Mouse (Mus musculus): ENCODE measurements around the gene Sel1l3. TPM values are rescaled to one million over a fixed set of nuclear protein-coding genes. Genes with fewer than 3 reads are reported as not detected.

The Sel1l3 gene
- total RNA-seq, 2 experiments from 2014 or later, result 36.1 to 41.7 TPM

DNA sequence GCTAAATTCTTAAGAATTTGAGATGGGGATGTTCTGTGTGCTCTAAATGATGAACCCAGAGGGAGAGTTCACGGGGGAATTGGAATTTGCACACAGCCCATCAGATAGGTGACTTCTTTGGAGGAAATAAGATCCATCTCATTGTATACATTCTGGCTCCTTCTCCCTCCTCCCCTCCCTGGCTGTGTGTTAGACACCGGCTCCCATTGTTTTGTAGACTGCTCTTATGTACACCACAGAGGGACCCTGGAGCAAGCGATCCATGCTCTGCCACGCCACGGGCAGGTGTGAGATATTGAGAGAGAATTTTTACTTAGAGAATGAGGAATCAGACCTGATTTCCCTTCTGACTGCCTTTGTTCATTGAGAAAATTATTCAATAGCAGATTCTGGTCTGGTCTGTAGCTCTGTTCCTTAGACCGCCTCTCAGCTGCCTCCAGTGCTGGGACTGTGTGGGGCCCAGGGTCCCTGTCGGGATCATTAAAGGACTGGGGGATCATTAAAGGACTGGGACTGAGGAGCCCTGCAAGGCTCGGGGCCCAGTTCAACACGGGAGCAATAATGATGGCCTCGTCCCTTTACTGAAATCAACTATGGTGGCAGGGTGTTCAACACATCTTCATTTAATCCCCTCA, 67.6 kb downstream of the Sel1l3 start:
- no peak for DNase-seq (ENCODE audit: low spot score in 2 of 2)

DNA sequence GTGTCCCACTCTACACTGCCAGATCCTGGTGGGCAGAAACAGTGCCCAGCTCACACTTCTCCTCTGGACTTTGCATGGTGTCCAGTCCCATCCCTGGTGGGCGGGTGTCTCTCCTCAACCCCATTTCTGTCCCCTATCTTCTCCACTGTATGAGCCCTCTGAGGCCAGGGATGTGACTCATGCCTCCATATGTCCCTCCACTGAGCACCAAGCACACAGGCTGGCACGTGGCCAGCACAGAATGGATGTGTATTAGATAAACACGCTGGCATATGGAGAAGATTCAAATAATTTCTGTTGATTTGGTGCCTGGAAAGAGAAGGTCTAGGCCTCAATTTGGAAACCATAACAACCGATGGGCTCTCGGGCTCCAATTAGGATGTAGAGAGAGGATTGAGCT, 71.1 kb downstream of the Sel1l3 start:
- peak; percentile 73 to 84 for DNase-seq (ENCODE audit: low spot score in 2 of 2)

DNA sequence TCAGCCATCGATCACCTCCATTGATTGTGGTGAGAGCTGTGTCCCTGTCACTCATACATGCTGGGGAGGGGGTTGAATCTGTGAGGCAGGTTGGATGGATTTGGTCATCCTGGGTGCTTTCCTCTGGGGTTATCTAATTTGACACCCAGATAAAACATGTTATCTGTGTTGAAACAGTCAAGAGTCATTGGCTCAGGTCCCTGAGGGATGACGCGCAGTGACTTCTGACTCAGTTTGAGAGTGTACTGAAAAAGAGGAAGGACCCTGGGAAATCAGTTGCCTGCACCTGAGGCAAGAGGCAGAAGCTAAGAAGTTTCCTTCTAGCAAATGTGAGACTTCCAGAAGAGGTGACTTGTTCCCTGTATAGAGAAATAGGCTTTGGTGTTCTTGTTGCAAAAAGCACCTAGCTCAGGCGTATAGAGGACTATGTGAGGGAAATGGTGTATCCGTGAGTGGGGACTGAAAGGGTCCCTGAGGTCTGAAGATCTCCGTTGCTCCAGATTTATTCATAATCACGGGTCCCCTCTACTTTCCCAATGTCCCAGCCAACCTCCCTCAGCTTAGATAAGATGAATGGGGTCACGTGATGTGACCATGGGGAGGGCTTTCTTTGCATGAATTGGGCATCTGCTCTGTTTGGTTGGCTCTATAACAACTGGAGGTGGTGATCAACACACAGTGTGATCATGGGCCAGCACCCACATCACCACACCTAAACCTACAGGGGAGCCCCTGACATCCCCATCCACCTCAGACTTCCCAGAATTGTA, 73.4 kb downstream of the Sel1l3 start:
- no peak for DNase-seq (ENCODE audit: low spot score in 2 of 2)

DNA sequence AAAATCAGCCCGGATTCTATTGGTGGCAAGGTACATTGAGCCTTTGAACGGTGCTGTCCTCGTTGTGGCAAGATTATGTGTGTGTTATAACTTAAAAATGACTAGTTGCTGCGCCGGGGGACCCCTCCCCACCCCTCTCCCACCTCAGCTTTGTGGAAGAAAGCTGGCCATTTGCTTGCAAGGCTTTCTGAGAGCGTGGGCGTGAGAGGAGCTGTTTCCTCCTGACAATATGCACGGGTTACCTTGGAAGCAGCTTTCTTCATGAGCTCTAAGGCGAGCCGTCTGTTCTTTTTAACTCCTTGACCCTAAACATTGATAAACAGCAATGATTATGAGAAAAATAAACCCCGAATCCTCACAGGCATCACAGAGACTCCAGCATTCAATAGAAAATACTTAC, 74.2 kb downstream of the Sel1l3 start:
- DNase-seq (ENCODE audit: low spot score in 2 of 2), result peak in 1 of 2 experiments; percentile 33

DNA sequence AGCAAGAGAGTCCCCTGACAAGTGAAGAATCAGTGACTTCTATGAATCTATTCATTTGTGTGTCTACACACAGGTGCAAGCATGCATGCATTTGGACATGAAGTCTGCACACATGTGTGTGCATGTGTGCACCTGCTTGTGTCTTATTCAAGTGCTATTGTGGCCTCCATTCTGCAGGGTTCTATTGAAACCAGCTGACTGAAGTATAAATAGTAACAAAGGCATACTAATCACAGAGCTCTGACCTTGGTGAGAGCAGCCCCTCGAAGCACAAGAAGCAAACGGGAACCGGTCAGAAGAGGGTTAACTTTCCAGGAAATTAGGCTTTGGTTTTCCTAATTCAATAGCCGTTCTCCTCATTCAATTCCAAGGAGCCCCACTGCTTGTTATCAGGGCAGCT, 74.6 kb downstream of the Sel1l3 start:
- DNase-seq (ENCODE audit: low spot score in 2 of 2), result no peak

DNA sequence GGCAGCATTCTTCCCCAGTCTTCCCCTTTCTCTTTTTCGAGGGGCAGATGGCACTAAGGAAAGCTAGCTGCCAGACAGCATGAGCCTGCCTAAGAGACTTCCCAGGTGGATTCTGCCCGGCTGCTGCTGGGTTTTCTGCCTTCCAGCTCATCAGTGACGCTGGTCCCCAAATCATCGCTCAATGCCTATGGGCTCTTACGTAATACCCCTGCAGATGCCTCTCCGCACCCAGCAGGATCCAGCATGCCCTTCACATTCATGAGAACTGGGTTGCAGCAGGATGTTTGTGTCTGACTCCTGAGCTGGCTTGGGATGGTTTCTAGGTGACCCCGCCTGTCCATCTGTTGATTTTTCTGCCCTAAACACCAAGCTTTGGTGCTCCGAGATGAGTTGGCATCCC, 75.7 kb downstream of the Sel1l3 start:
- peak; percentile 44 to 62 for DNase-seq (ENCODE audit: low spot score in 2 of 2)

DNA sequence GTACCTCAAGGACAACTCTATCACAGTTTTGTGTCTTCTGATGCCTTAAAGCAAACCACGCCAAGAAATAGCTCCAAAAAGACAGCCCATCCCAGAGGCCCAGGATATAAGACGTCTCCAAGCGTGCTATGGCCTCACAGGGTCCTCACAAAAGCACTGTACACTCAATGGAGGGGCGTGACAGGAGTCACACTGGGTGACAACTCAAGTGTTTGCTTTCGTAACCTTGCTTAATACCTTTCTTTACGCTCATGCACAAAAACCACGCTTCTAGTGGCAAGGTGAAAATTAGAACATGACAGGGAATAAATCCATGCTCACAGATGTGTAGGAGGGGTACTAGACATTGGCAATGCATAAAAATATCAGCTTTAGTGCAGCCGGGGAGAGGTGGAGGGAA, 77.7 kb downstream of the Sel1l3 start:
- no peak for DNase-seq (ENCODE audit: low spot score in 2 of 2)

DNA sequence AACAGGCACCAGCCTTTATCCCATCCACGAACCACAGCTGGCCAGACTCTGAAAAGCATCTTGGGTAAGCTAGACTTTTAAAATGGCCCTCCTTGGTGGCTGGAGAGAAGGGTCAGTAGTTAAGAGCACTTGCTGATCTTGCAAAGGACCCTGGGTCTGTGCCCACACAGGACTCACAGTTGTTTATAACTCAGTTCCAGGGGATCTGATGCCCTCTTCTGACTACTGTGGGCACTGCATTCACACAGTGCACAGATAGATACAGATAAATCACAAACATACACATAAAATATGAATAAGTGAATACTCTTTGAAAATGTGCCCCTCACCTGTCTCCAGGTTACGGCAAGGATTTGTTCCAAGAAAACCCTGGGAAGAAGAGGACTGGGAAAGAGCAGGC, 79.7 kb downstream of the Sel1l3 start:
- DNase-seq (ENCODE audit: low spot score in 2 of 2), result no peak

DNA sequence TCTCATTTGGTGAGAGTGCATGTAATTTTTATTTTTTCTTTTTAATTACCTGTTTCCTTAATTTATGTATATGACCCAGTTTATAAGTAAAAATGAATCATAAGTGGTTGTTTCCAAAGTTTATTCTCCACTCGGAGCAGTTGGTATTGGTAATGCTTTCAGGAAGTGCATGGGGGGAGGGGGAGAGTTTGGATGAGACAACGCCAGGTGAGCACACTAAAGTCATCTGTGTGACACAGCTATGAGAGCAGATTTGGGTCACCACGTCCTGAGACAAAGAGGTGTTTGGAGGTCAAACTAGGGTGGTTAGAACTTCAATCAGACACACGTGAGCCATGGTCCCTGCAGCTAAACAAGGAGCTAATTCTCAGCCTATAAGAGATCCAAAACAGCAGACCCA, 89.0 kb downstream of the Sel1l3 start:
- DNase-seq (ENCODE audit: low spot score in 2 of 2), result no peak

DNA sequence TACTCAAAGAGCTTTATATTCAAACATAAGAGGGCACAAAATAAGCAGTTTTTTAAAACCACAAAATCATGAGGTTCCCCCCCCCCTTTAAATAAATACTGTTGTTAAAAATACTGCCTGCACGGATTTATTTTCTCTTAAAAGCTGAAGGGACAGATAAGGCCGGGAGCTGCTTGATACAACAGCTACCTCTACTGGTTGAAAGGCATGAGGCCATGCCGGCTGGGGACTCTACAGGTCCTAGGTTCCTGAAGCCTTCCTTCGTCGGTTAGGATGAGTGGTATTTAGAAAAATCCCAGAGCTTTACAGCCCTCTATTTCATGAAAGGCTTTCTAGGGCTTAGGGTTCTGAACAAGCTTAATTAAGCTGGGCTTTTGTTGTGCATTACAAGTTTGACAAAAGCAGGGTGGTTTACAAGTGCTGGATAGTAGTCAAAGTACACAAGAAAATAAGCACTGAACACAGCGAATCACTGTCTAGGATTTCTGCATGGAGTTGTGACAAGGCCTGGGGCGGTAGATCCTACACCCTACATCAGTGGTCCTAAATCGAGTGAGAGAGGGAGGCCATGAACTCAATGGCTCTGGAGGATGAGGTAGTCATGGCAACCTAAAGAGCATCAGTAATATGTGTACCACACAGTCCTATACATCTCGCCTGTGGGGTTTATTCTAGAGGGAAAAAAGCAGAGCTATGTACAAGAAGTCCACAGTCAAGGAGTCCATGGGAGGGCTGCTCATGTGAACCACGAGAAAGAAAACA, 90.0 kb downstream of the Sel1l3 start:
- DNase-seq (ENCODE audit: low spot score in 2 of 2), result peak in 1 of 2 experiments; percentile 74

DNA sequence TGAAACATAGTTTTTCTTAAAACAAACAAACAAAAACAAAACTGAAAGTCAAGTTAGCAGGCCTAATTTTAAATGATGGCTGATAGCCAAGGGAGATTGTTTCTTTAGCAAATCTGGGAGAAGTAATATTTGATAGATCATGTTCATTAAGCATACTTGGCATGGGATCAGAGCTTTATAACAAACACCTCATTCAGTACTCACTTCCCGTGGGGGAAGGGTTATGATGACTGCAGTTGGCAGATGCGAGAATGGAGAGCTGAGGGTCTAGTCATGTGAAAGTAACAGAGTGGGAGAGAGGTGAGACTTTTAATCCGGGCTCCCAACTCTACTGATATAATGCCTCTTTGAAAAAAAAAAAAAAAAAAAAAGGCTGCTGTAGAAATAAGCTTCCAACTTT, 94.0 kb downstream of the Sel1l3 start:
- DNase-seq (ENCODE audit: low spot score in 2 of 2), result no peak

DNA sequence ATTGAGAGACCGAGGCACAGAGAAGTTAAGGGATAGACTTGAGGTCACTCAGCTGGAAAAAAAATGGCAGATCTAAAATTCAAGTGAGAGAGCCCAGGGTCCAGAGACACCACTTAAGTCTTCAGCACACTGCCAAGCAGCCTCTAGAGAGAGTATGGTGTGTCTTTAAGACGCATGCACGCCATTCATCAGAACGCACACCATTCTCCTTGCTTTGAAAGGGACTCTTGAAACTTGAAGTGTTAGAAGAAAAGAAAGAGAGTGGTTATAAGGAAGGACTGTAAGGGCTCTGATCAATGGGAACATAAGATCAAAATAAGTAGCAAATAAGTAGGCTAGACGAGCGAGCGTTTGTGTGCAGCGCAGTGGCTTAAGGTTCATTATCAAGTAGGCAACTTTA, 95.5 kb downstream of the Sel1l3 start:
- no peak for DNase-seq (ENCODE audit: low spot score in 2 of 2)

DNA sequence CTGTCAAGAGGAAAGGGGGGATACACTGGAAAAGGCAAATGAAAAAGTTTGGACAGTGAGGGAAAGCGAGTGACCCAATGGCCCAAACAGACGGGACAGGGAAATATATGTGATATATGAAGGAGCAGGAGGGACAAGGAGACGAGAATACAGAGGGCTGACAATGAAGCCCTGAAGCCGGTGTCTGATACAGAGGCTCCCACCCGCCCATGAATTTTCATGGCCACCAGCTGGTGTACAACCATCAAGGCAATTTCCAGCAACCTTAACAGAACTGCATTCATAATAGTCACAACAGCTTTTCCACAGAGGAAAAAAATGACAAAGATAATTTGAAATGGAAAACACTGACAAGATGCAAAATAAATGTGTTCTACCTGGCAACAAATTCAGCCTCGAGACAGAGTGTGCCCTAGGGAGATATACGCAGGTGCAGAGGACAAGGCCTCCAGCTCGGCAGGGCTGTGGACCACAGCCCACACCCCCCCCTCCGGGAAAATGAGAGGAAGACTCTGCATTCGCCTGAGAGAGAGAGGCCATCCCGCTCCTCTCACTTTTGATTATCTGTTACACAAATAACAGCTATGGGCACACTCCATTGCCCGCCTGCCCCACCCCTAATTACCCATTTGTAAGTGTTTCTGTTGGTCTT, 99.0 kb downstream of the Sel1l3 start:
- DNase-seq (ENCODE audit: low spot score in 2 of 2), result no peak

DNA sequence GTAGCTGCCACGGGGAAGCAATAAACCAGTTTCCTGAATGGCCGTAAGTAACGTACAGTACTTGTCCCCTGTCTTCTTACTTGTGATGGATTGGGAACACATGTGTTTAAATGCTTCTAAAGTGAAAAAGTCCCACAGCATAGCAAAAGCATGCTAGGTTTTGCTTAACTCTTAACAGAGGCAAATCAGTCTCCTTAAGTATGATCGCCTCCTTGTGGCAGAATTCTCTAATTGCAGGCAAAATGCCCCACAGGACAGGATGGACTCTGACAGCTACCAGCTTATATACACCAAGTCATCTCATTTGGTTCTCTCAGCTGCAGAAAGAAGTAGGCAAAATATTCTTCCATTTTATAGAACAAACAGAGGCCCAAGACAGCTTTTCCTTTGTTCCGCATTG, 100.8 kb downstream of the Sel1l3 start:
- DNase-seq (ENCODE audit: low spot score in 2 of 2), result no peak

DNA sequence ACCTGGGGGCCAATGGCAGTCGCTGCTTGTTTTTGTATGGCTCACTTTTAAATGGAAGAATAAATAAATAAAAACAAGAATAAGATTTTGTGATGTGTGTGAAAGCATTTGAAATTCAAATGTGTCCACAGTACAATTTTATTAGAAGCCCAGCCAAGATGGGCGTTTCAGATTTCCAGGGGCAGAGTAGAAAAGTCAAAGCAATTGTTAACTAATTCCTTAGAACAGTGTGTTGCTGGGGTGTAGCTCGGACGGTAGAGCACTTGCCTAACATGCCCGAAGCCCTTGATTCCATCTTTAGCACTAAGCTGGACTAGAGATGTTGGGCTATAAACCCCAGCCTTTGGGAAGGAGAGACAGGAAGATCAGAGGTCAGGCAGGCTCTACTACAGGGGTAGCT, 102.7 kb downstream of the Sel1l3 start:
- DNase-seq (ENCODE audit: low spot score in 2 of 2), result no peak

DNA sequence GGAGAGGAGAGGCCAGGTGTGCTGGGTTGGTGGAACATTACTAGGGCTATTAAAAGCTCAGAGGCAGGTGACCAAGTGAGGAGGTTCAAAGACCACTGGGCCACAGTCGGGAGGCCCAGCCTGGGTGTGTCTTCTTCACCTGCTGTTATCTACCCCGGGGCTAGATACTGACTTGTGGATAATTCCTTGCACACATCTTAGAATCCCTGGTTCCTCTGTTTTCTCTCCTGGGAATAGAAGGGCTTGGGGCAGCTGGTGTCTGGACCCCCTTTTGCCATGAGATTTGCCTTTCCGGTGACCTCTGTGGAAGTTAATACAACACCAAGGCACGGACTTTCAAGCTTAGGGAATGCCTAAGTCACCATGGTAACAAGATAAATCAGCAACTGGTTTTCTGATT, 103.5 kb downstream of the Sel1l3 start:
- DNase-seq (ENCODE audit: low spot score in 2 of 2), result no peak

DNA sequence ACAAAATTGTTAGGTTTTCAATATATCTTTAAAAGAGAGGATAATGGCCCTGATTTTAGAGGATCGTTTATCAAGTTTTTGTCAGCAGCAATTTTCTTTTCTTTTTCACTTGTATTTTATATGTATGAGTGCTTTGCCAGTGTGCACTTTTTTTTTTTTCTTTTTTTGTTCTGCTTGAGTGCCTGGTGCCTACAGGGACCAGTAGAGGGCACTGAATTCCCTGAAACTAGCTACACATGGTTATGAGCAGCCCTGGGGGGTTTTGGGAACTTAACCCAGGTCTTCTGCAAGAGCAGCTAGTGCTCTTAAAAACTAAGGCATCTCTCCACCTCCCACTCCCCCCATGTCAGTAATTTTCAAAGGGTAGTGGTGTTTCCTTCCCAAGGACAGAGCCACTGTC, 105.1 kb downstream of the Sel1l3 start:
- no peak for DNase-seq (ENCODE audit: low spot score in 2 of 2)

DNA sequence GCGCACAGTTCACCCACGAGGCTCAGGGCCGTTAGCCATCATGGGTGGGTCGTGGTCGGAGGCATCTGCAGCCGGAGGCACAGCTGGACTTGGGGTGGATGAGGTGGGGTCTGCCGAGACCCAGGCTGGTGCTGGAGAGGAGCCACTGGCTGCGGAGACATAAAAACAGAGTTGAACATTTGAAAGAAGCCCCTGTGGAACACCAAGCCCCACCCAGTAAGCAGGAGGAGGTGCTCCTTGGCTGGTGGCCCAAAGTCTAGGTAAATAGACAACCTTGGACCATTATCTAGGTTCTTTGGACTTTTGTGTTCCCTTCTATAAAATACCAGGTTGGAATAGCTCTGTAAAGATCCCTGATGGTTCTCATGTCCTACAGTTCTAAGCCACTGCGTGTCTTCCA, 105.7 kb downstream of the Sel1l3 start:
- no peak for DNase-seq (ENCODE audit: low spot score in 2 of 2)

DNA sequence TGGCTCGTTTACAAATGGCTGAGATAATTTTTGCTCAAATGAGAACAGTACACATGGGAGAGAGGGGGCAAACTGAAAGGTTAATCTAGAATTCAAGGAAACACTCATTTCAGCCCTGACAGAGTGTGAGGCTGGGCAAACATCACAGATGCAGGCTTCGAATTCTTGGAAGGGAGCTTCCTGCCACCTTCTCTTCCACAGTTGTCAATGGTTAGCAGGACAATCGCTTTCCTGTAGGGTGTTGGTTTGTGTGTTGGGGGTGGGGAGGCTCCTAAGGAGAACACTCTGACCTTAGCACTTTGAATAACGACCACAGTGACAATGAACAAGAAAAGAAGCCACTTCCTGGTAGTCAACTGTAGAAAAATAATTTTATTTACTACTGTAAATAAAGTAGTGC, 107.0 kb downstream of the Sel1l3 start:
- DNase-seq (ENCODE audit: low spot score in 2 of 2), result no peak

DNA sequence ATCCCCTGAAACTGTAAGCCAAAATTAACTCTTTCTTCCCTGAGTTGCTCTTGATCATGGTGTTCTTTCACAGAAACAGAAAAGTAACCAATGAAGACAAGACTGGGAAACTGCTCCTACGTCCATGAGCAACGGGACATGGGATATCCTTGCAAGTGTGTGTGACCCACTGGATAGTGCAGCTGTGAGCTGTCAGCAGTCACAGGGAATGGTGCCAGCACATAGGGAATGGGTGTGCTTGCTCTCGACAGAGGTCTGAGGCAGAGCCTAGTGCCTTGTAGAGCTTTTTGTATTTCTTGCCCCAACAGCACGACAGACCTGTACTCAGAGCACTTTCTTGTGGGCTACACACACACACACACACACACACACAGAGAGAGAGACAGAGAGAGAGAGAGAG, 107.6 kb downstream of the Sel1l3 start:
- DNase-seq (ENCODE audit: low spot score in 2 of 2), result no peak

DNA sequence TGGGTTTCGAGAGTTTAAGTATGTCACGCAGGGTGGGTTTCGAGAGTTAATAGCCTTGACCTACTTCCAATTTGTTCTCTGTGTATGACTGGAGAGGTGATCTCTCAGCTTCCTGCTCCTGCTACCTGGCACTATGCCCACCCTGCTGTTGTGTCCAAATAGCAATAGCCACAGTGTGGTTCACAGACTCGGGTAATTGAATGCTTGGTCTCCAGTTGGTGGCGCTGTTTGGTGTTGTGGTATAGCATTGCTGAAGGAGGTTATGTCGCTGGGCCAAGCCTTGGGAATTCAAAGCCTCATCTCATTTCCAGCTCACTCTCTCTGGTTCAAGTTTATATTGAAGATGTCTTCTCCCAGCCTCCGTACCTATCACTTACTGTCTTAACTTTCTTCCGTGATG, 108.0 kb downstream of the Sel1l3 start:
- no peak for DNase-seq (ENCODE audit: low spot score in 2 of 2)

Measured in layer of hippocampus, adult 18-20 months (tissue).